ENCODE assay signal across 22 mouse cellular contexts in the genomic region with DNA sequence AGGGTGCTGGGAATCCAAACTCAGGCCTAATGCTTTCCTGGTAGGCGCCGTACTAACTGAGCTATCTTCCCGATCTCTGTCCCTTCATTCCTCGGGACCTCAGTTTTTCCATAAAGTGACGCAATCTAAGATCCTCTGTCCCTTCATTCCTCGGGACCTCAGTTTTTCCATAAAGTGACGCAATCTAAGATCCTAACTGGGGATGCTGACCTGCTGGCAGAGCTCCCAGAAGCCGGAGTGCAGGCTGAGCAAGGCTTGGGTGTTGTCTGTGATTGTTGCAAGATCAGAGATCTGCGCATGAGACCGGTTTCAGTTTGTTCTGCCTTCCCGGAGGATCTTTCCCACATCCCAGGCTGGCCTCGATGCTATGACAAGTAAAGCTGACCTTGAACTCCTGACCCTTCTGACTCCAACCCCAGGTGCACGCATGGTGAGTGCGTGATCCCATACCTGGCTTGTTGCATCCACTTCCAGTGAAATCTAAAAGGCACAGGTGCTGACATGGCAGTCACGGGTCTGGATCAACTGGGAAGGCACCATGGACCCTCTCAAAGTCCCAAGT. TPM values are rescaled to one million over a fixed set of nuclear protein-coding genes. Genes with fewer than 3 reads are reported as not detected.
DNase-seq lines count a peak whose midpoint lies in the region; ATAC-seq and TF ChIP-seq lines count a peak whose summit lies in the region.
"Had no signal": no experiment of that assay in that cellular context is flagged by ENCODE, and none has a peak within 500 bp of the region (broad histone marks: within the 10 kb centered on the region; RNA-seq: fewer than 3 reads in every experiment).

No protein-coding gene starts in this region.

- DNase-seq in heart, postnatal 0 days (ENCODE audit: low spot score): no peak
- no peak for DNase-seq in heart, postnatal 25 days (ENCODE audit: low spot score)
- peak; percentile 28 for DNase-seq in liver, postnatal 0 days
- no peak for DNase-seq in liver
- peak; percentile 16 for DNase-seq in adipocyte (ENCODE audit: low spot score)
- DNase-seq in lung, postnatal 4 days: peak; percentile 34 to 67
- DNase-seq: adrenal gland, adult 8-10 months; cerebellum, adult 18-20 months; cerebellum, postnatal 36 days; thymus, adult 2 months had no signal

- 68% methylated on average over 15 of the region's 15 CpGs for WGBS in heart, postnatal 0 days
- WGBS in liver, postnatal 0 days (ENCODE audit: insufficient replicate concordance): 65% methylated on average over 15 of the region's 15 CpGs
- WGBS in forebrain, embryonic 12.5 days: 93% methylated on average over 15 of the region's 15 CpGs

- no peak for TF ChIP-seq EP300 in heart, postnatal 0 days (IDR thresholded peaks at IDR 0.05; ENCODE audit: low read depth)
- no peak for TF ChIP-seq EP300 in liver, postnatal 0 days (IDR thresholded peaks at IDR 0.05; ENCODE audit: low read depth)

- no peak overlapping the region for H3K4me3 ChIP-seq in heart, postnatal 0 days (ENCODE audit: low read depth, low read length)
- H3K4me3 ChIP-seq in liver, postnatal 0 days (ENCODE audit: low read depth, low read length): no peak overlapping the region
- H3K4me3 ChIP-seq in forebrain, embryonic 12.5 days (replicated peaks): no peak overlapping the region
- H3K4me3 ChIP-seq: forebrain, embryonic 15.5 days; heart, embryonic 13.5 days; intestine, embryonic 15.5 days; midbrain, embryonic 13.5 days; neural tube, embryonic 15.5 days had no signal

- intact Hi-C loops in heart, postnatal 25 days (cut with DNase I): no loop called here

- no peak overlapping the region for H3K4me2 ChIP-seq in heart, postnatal 0 days (ENCODE audit: low read depth, low read length)
- no peak overlapping the region for H3K4me2 ChIP-seq in liver, postnatal 0 days (ENCODE audit: low read depth, low read length)
- no peak overlapping the region for H3K4me2 ChIP-seq in forebrain, embryonic 12.5 days
- H3K4me2 ChIP-seq: forebrain, embryonic 15.5 days; heart, embryonic 13.5 days; intestine, embryonic 15.5 days; liver, embryonic 11.5 days; midbrain, embryonic 13.5 days; neural tube, embryonic 15.5 days had no signal

- H3K27ac ChIP-seq in heart, postnatal 0 days (ENCODE audit: low read depth): no peak overlapping the region
- no peak overlapping the region for H3K27ac ChIP-seq in liver, postnatal 0 days (ENCODE audit: low read depth)
- no peak overlapping the region for H3K27ac ChIP-seq in forebrain, embryonic 12.5 days
- H3K27ac ChIP-seq: forebrain, embryonic 15.5 days; heart, embryonic 13.5 days; intestine, embryonic 15.5 days; midbrain, embryonic 13.5 days; neural tube, embryonic 15.5 days had no signal

- H3K27me3 ChIP-seq in heart, postnatal 0 days (ENCODE audit: control insufficient read depth, insufficient read depth, low read length): no peaks in the 10 kb centered on the region; the same call in 1 of the 2 replicates
- H3K27me3 ChIP-seq in liver, postnatal 0 days (ENCODE audit: insufficient read depth, low read length): no peaks in the 10 kb centered on the region
- H3K27me3 ChIP-seq in forebrain, embryonic 12.5 days: peaks cover 47% of the 10 kb centered on the region
- H3K27me3 ChIP-seq: forebrain, embryonic 15.5 days; intestine, embryonic 15.5 days had no signal

- no peak overlapping the region for H3K9ac ChIP-seq in heart, postnatal 0 days (replicated peaks; ENCODE audit: low read depth, low read length)
- H3K9ac ChIP-seq in liver, postnatal 0 days (replicated peaks): no peak overlapping the region
- H3K9ac ChIP-seq in forebrain, embryonic 12.5 days: no peak overlapping the region
- H3K9ac ChIP-seq: forebrain, embryonic 15.5 days; heart, embryonic 13.5 days; intestine, embryonic 15.5 days; midbrain, embryonic 13.5 days; neural tube, embryonic 15.5 days had no signal

- TF ChIP-seq CTCF in heart, postnatal 0 days (IDR thresholded peaks at IDR 0.05; ENCODE audit: low read depth): no peak
- TF ChIP-seq CTCF in liver, postnatal 0 days (IDR thresholded peaks at IDR 0.05; ENCODE audit: low read depth): no peak

- ATAC-seq in heart, postnatal 0 days (ENCODE audit: insufficient read depth, low read depth): 0 out of 2 replicates have a peak, but pooled peaks have one; percentile 21
- no peak for ATAC-seq in liver, postnatal 0 days
- ATAC-seq in erythroblast, adult 5-6 weeks (replicated peaks; ENCODE audit: low FRiP score, poor library complexity, severe bottlenecking): no peak
- no peak for ATAC-seq in forebrain, embryonic 12.5 days (ENCODE audit: low FRiP score)
- ATAC-seq: forebrain, embryonic 15.5 days; intestine, embryonic 15.5 days; midbrain, embryonic 13.5 days had no signal

- H3K36me3 ChIP-seq in heart, postnatal 0 days (replicated peaks; ENCODE audit: control insufficient read depth, insufficient read depth, low read length): no peaks in the 10 kb centered on the region
- H3K36me3 ChIP-seq in liver, postnatal 0 days (replicated peaks; ENCODE audit: insufficient read depth, low read length): no peaks in the 10 kb centered on the region
- H3K36me3 ChIP-seq in forebrain, embryonic 12.5 days (replicated peaks): no peaks in the 10 kb centered on the region
- H3K36me3 ChIP-seq: forebrain, embryonic 15.5 days; heart, embryonic 13.5 days; intestine, embryonic 15.5 days; midbrain, embryonic 13.5 days; neural tube, embryonic 15.5 days had no signal

- H3K4me1 ChIP-seq in heart, postnatal 0 days (ENCODE audit: control insufficient read depth, insufficient read depth): no peaks in the 10 kb centered on the region
- H3K4me1 ChIP-seq in liver, postnatal 0 days (ENCODE audit: insufficient read depth): no peaks in the 10 kb centered on the region
- H3K4me1 ChIP-seq in forebrain, embryonic 12.5 days: peaks cover 7% of the 10 kb centered on the region
- H3K4me1 ChIP-seq: forebrain, embryonic 15.5 days; heart, embryonic 13.5 days; intestine, embryonic 15.5 days had no signal

- H3K9me3 ChIP-seq in heart, postnatal 0 days (replicated peaks; ENCODE audit: control insufficient read depth, low read length): no peaks in the 10 kb centered on the region
- no peaks in the 10 kb centered on the region for H3K9me3 ChIP-seq in liver, postnatal 0 days (ENCODE audit: low read length)
- no peaks in the 10 kb centered on the region for H3K9me3 ChIP-seq in forebrain, embryonic 12.5 days
- H3K9me3 ChIP-seq: forebrain, embryonic 15.5 days; heart, embryonic 13.5 days; intestine, embryonic 15.5 days; midbrain, embryonic 13.5 days; neural tube, embryonic 15.5 days had no signal

RNA-seq across cellular contexts. Expression of gene Barhl1, which starts 44.6 kb away (rescaled TPM):
- not detected in 2 replicates for total RNA-seq in heart, postnatal 0 days (2014; rRNA removed; ENCODE audit: low replicate concordance)
- not detected in 2 replicates for polyA plus RNA-seq in heart, postnatal 0 days (2015; fragmentation: Nextera tagmentation; extraction: Ambion mirVana)
- not detected for total RNA-seq in heart, postnatal 25 days (2021)
- not detected in 2 replicates for polyA plus RNA-seq in liver, postnatal 0 days (2015; fragmentation: Nextera tagmentation; extraction: Ambion mirVana)
- total RNA-seq in erythroblast, adult 5-6 weeks (2015; ENCODE audit: low replicate concordance): not detected in 2 replicates
- 0.17 TPM in 1 of 2 replicates, not detected in the other for total RNA-seq in erythroblast, adult 5-6 weeks (2017; ENCODE audit: low replicate concordance)
- 4.4 and 5.7 TPM in 2 replicates for polyA plus RNA-seq in forebrain, embryonic 12.5 days (2016; fragmentation: Nextera tagmentation; extraction: Ambion mirVana)
- total RNA-seq: adrenal gland, adult 8-10 months; layer of hippocampus, postnatal 25 days; left cerebral cortex, postnatal 36 days; megakaryocyte progenitor cell, adult 5-6 weeks had no signal
- polyA plus RNA-seq: heart, embryonic 13.5 days; liver, embryonic 11.5 days; small intestine, adult 2 months had no signal

Comparison
In these comparisons a context has a peak if more than half of its experiments do, and no peak if none do; other contexts are left out.
1. DNase-seq: peak in liver, postnatal 0 days (single experiment), adipocyte (single experiment) and lung, postnatal 4 days (2 of 2); none in heart, postnatal 0 days (single experiment), heart, postnatal 25 days (single experiment) and liver (single experiment).